Mouse (Mus musculus) embryonic facial prominence, embryonic 10.5 days (tissue): ENCODE measurements around the gene Prokr1. TPM values are rescaled to one million over a fixed set of nuclear protein-coding genes. Genes with fewer than 3 reads are reported as not detected.
"Not testable (repeated sequence)": the region's sequence is repeated elsewhere in the genome, so short reads cannot be mapped to it uniquely, and the experiment has no call there.

Experiments
- DNase-seq: peaks from one replicate; pipeline ENCODE4 v3.0.0-alpha.2; 2017; ENCODE audit warnings: low spot score
- H3K27ac ChIP-seq: fragments of 300-500 bp; sonication (generic); replicated peaks from 2 replicates; pipeline ENCODE4 v1.5.1; 2016; ENCODE audit warnings: mild to moderate bottlenecking
- H3K27me3 ChIP-seq: fragments of 300-500 bp; sonication (generic); replicated peaks from 2 replicates; pipeline ENCODE4 v1.6.1; 2016; ENCODE audit warnings: low read depth, mild to moderate bottlenecking; ENCODE audit not compliant: poor library complexity, severe bottlenecking
- H3K36me3 ChIP-seq: fragments of 300-500 bp; sonication (generic); replicated peaks from 2 replicates; pipeline ENCODE4 v1.6.1; 2016; ENCODE audit warnings: mild to moderate bottlenecking, moderate library complexity
- H3K4me1 ChIP-seq: fragments of 300-500 bp; sonication (generic); 2 replicates; pipeline ENCODE4 v1.6.1; 2016
- H3K4me3 ChIP-seq: fragments of 300-500 bp; sonication (generic); 2 replicates; pipeline ENCODE4 v1.5.1; 2016; ENCODE audit warnings: mild to moderate bottlenecking, moderate library complexity
- H3K9me3 ChIP-seq: fragments of 300-500 bp; sonication (generic); 2 replicates; pipeline ENCODE4 v1.6.1; 2016; ENCODE audit warnings: mild to moderate bottlenecking
- WGBS: fragments of 180-500 bp; shearing (Covaris S2); methylation state at CpG from one replicate; pipeline ENCODE4 v1.1.7; 2016; 5-methylcytosine and 5-hydroxymethylcytosine counted together
- polyA plus RNA-seq: library from polyadenylated mRNA; unstranded; fragments of >200 nt; fragmentation: Nextera tagmentation; extraction: Ambion mirVana; gene quantifications from 2 replicates; pipeline ENCODE4 v1.2.1, GENCODE M21; 2016

Prokr1 gene
- polyA plus RNA-seq, 1 experiment from 2014 or later = 1.2 TPM

GRCm38 (mm10) chr6:87589718-87590393, 687 bp downstream of the Prokr1 start:
- WGBS = 12% methylated on average over 12 of the region's 12 CpGs
- no peak for DNase-seq
- no peaks in the 10 kb centered on the region for H3K36me3 ChIP-seq
- peak overlapping the region; percentile 81; the same call in 1 of the 2 replicates for H3K27ac ChIP-seq
- peak overlapping the region; percentile 68 for H3K4me3 ChIP-seq
- peaks cover 41% of the 10 kb centered on the region for H3K27me3 ChIP-seq
- H3K9me3 ChIP-seq = no peaks in the 10 kb centered on the region
- H3K4me1 ChIP-seq = peaks cover 24% of the 10 kb centered on the region

DNA sequence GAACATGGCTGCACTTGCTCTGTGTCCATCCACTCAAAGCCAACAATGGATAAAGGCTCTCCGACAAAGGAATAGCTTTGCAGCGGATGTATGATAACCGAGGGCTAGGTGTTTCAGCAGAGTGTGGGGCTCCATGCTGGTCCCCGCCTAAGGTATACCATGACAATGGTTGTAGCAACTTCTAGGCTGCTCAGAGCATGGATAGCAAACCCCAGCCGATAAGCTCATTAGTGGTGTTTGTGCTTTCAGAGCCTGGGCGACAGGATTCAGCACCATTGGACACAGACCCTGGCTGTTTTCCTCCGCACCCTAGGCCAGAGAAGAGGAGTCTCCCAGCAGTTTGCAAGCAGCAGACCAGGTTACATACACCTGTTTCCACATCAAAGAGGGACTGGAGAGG, 6.6 kb downstream of the Prokr1 start:
- Histone ChIP-seq H3K27ac (no peak overlapping the region), H3K36me3 (no peaks in the 10 kb centered on the region), H3K9me3 (no peaks in the 10 kb centered on the region), H3K27me3 (peaks cover 23% of the 10 kb centered on the region), H3K4me1 (peaks cover 9% of the 10 kb centered on the region; the same call in 1 of the 2 replicates), H3K4me3 (no peak overlapping the region)
- WGBS = 83% methylated on average over 7 of the region's 7 CpGs
- no peak for DNase-seq

GRCm38 (mm10) chr6:87583183-87583611, 7.3 kb downstream of the Prokr1 start:
- DNase-seq = no peak
- Histone ChIP-seq H3K4me1 (peaks cover 9% of the 10 kb centered on the region; the same call in 1 of the 2 replicates), H3K36me3 (no peaks in the 10 kb centered on the region), H3K9me3 (no peaks in the 10 kb centered on the region), H3K27ac (no peak overlapping the region), H3K27me3 (peaks cover 15% of the 10 kb centered on the region), H3K4me3 (no peak overlapping the region)
- 83% methylated on average over 1 of the region's 1 CpGs for WGBS

- Histone ChIP-seq H3K36me3 (no peaks in the 10 kb centered on the region), H3K9me3 (no peaks in the 10 kb centered on the region), H3K27ac (no peak overlapping the region), H3K4me1 (peaks cover 9% of the 10 kb centered on the region; the same call in 1 of the 2 replicates), H3K4me3 (no peak overlapping the region), H3K27me3 (peaks cover 8% of the 10 kb centered on the region; the same call in 1 of the 2 replicates)
- no peak for DNase-seq
- 85% methylated on average over 6 of the region's 6 CpGs for WGBS
Measured at GRCm38 (mm10) chr6:87582456-87582855, 8.1 kb downstream of the Prokr1 start.

DNA sequence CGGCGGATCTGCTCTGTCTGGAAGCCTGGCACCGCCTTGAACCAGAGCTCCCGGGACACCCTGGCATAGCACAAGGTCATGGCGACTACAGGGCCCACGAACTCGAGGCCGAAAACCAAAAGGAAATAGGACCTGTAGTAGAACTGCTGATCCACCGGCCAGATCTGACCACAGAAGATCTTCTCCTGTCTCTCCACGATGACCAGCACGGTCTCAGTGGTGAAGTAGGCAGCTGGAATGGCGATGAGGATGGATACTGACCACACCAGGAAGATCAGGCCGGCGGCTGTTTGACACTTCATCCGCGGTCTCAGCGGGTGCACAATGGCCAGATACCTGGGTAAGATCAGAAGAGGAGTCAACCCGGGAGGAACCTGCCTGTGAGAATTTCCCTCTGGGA, 9.0 kb downstream of the Prokr1 start:
- Histone ChIP-seq H3K36me3 (no peaks in the 10 kb centered on the region), H3K27me3 (no peaks in the 10 kb centered on the region), H3K4me3 (no peak overlapping the region), H3K9me3 (no peaks in the 10 kb centered on the region), H3K4me1 (peaks cover 7% of the 10 kb centered on the region), H3K27ac (no peak overlapping the region)
- WGBS = 88% methylated on average over 18 of the region's 18 CpGs
- no peak for DNase-seq

DNA sequence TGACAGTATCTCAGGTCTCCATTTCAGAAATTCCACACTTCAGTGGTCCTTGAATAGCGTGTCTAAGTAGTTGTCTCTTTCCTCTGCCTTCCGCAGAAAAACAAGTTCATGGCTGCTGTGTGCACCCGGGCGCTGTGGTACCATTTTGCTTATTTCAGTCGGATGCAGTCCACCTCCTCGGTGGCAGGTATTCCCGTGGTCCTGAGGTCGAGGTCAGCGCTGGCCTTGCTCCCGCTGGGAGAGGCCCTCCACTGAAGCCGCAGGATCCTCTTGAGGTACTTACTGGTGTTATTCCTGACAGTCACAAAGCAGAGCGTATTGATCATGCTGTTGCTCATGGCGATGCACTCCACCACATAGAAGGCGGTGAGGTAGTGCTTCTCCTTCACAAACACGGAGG, 9.5 kb downstream of the Prokr1 start:
- H3K4me1 ChIP-seq = peaks cover 9% of the 10 kb centered on the region
- H3K36me3 ChIP-seq = no peaks in the 10 kb centered on the region
- H3K27ac ChIP-seq = no peak overlapping the region
- no peaks in the 10 kb centered on the region for H3K9me3 ChIP-seq
- no peak overlapping the region for H3K4me3 ChIP-seq
- no peak for DNase-seq
- WGBS = 85% methylated on average over 15 of the region's 15 CpGs
- H3K27me3 ChIP-seq = no peaks in the 10 kb centered on the region

- DNase-seq = no peak
- H3K4me3 ChIP-seq = no peak overlapping the region
- no peaks in the 10 kb centered on the region for H3K27me3 ChIP-seq
- no peaks in the 10 kb centered on the region for H3K36me3 ChIP-seq
- no peaks in the 10 kb centered on the region for H3K9me3 ChIP-seq
- no peak overlapping the region for H3K27ac ChIP-seq
- 53% methylated on average over 9 of the region's 9 CpGs for WGBS
- H3K4me1 ChIP-seq = peaks cover 9% of the 10 kb centered on the region
Measured at GRCm38 (mm10) chr6:87578247-87578646, 12.3 kb downstream of the Prokr1 start.

DNA sequence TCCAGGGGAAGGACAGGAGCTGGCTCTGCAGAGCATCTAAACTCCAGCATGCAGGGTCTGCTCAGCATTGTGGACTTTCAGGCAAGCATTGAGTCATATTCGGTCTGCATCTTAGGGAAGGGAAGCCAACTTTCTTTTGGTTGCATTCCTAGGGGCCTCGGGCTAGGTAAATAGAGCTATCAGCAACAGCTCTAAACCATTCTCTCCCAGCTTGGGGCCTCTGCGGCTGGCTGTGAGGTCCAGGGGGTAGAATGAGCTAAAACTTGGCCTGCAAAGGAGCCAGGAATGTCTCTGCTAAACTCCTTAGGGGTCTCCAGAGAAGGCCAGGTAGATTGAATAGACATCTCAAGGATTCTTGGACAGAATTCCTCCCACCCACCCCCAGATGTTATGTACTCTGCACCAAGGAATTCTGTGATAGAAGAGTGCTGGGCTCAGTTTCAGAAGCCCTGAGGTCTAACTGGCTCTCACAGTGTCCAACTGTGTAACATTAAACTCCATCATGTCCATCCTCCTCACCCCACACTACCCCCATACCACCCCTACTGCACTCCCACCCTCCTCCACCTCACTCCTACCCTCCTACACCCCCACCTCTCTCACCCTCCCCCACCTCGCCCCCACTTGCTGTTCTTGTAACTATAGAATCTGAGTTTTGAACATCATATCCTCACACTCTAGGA, 13.8 kb downstream of the Prokr1 start:
- Histone ChIP-seq H3K4me3 (no peak overlapping the region), H3K36me3 (no peaks in the 10 kb centered on the region), H3K27me3 (no peaks in the 10 kb centered on the region), H3K27ac (no peak overlapping the region), H3K9me3 (no peaks in the 10 kb centered on the region), H3K4me1 (peaks cover 6% of the 10 kb centered on the region)
- 46% methylated on average over 4 of the region's 4 CpGs for WGBS
- no peak for DNase-seq

- not testable (repeated sequence) for H3K36me3 ChIP-seq, H3K4me3 ChIP-seq, DNase-seq, H3K27ac ChIP-seq, H3K27me3 ChIP-seq, H3K9me3 ChIP-seq
- peaks cover 12% of the 10 kb centered on the region for H3K4me1 ChIP-seq
Measured at GRCm38 (mm10) chr6:87571863-87572262, 18.7 kb downstream of the Prokr1 start.

DNA sequence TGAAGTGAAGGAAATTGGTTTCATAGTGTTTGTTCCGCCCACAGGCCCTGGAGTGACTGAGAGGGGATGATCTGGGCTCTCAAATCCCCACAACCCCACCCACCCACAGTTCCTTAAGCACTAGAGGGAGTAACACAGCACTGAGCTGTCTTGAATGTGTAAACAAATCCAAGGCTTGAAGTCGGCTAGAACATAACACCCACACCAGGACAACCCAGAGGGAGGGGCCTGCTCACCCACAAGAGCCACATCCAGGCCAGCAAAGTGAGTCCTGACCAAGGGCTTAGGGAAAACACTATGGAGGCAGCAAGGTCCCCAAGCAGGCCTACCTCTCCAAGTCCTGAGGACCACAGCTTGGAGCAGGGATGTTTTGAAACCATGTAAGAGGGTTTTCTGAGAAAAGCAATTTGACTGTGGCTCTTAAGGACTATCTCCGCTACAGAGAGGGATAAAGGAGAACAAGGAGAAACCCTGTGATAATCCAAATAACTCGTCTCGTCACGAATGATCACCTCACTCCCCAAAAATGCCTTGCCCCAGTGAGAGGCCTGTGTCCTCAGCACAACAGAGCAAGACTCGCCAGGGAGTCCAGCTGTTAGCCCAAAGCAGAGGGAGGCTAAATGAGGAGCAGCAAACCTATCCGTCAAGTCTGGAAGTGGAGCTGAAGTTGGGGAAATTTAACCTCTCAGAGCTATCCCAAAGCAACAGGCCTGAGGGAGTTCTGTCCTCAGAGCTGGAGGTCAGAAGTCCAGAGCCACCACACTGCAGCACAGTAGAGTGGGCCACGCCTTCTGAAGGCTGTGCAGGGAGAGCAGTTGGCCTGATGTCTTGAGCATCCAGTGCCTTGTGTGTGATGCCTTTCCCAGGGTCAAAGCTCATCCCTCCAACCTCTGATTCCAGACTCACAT, 22.6 kb downstream of the Prokr1 start:
- DNase-seq = no peak
- Histone ChIP-seq H3K9me3 (no peaks in the 10 kb centered on the region), H3K27me3 (no peaks in the 10 kb centered on the region), H3K27ac (no peak overlapping the region), H3K4me3 (no peak overlapping the region), H3K36me3 (no peaks in the 10 kb centered on the region), H3K4me1 (peaks cover 8% of the 10 kb centered on the region)
- WGBS = 58% methylated on average over 9 of the region's 9 CpGs

GRCm38 (mm10) chr6:87565166-87565565, 25.4 kb downstream of the Prokr1 start:
- Histone ChIP-seq H3K4me3 (no peak overlapping the region), H3K4me1 (peaks cover 8% of the 10 kb centered on the region), H3K27me3 (no peaks in the 10 kb centered on the region), H3K9me3 (no peaks in the 10 kb centered on the region), H3K27ac (no peak overlapping the region), H3K36me3 (no peaks in the 10 kb centered on the region)
- 79% methylated on average over 5 of the region's 5 CpGs for WGBS
- DNase-seq = no peak

- H3K27me3 ChIP-seq = no peaks in the 10 kb centered on the region
- no peaks in the 10 kb centered on the region for H3K9me3 ChIP-seq
Measured at GRCm38 (mm10) chr6:87564356-87564755, 26.2 kb downstream of the Prokr1 start.

More at GRCm38 (mm10) chr6:87564356-87564755, 26.2 kb downstream of the Prokr1 start:
- no peak for DNase-seq
- H3K27ac ChIP-seq = no peak overlapping the region
- H3K36me3 ChIP-seq = no peaks in the 10 kb centered on the region
- H3K4me1 ChIP-seq = peaks cover 8% of the 10 kb centered on the region
- no peak overlapping the region for H3K4me3 ChIP-seq
- whole genome bisulfite sequencing = 90% methylated on average over 4 of the region's 4 CpGs
